Mouse (Mus musculus) midbrain, postnatal 0 days (tissue): ENCODE results near the gene Syt6. TPM values are rescaled to one million over a fixed set of nuclear protein-coding genes. Genes with fewer than 3 reads are reported as not detected.

Source experiments
- ATAC-seq: fragments of 200-750 bp; cut with Nextera tagmentation; 2 replicates; pipeline ENCODE4 v1.8.0; 2017; ENCODE audit warnings: moderate number of reproducible peaks, mild to moderate bottlenecking, moderate TSS enrichment, moderate library complexity; ENCODE audit not compliant: low FRiP score
- DNase-seq: peaks from one replicate; pipeline ENCODE4 v3.0.0-alpha.2; 2015; ENCODE audit warnings: low spot score
- H3K27ac ChIP-seq: fragments of 300-500 bp; sonication (generic); 2 replicates; pipeline ENCODE4 v1.5.1; 2014; ENCODE audit warnings: low read depth, mild to moderate bottlenecking, low read length, mixed read lengths
- H3K27me3 ChIP-seq: fragments of 300-500 bp; sonication (generic); 2 replicates; pipeline ENCODE4 v1.6.1; 2014; ENCODE audit warnings: low read length, control low read depth, mixed read lengths; ENCODE audit not compliant: insufficient read depth
- H3K36me3 ChIP-seq: fragments of 300-500 bp; sonication (generic); 2 replicates; pipeline ENCODE4 v1.6.1; 2014; ENCODE audit warnings: low read length, control low read depth, mixed read lengths; ENCODE audit not compliant: insufficient read depth
- H3K4me1 ChIP-seq: fragments of 300-500 bp; sonication (generic); 2 replicates; pipeline ENCODE4 v1.6.1; 2014; ENCODE audit warnings: mild to moderate bottlenecking, control low read depth, antibody characterized with exemption, low read length, mixed read lengths; ENCODE audit not compliant: insufficient read depth
- H3K4me2 ChIP-seq: fragments of 300-500 bp; sonication (generic); 2 replicates; pipeline ENCODE4 v1.6.1; 2014; ENCODE audit warnings: low read depth, mild to moderate bottlenecking, low read length, mixed read lengths; ENCODE audit not compliant: poor library complexity, severe bottlenecking
- H3K4me3 ChIP-seq: fragments of 300-500 bp; sonication (generic); 2 replicates; pipeline ENCODE4 v1.5.1; 2014; ENCODE audit warnings: low read depth, mild to moderate bottlenecking, low read length, moderate library complexity
- H3K9ac ChIP-seq: fragments of 300-500 bp; sonication (generic); replicated peaks from 2 replicates; pipeline ENCODE4 v1.6.1; 2014; ENCODE audit warnings: mild to moderate bottlenecking, low read length, moderate library complexity, mixed read lengths; ENCODE audit not compliant: poor library complexity, severe bottlenecking
- H3K9me3 ChIP-seq: fragments of 300-500 bp; sonication (generic); 2 replicates; pipeline ENCODE4 v1.6.1; 2016; ENCODE audit warnings: low read length, control low read depth
- CTCF ChIP-seq: IDR thresholded peaks from 2 replicates; pipeline ENCODE4 v1.5.1; 2016; ENCODE audit warnings: antibody characterized with exemption, mild to moderate bottlenecking
- WGBS: fragments of 180-500 bp; shearing (Covaris S2); extraction: QIAGEN DNeasy Blood & Tissue Kit; methylation state at CpG from one replicate; pipeline ENCODE4 v1.1.7; 2014; 5-methylcytosine and 5-hydroxymethylcytosine counted together
- polyA plus RNA-seq: library from polyadenylated mRNA; unstranded; fragments of >200 nt; fragmentation: Nextera tagmentation; extraction: Ambion mirVana; gene quantifications from 2 replicates; pipeline ENCODE4 v1.2.1, GENCODE M21; 2015
- total RNA-seq: library from RNA; depleted of rRNA; stranded (reverse); fragments of >200 nt; gene quantifications from 2 replicates; pipeline ENCODE4 v1.2.3, GENCODE M21; 2014

Syt6 gene
- total and polyA plus RNA-seq, 2 experiments from 2014 or later, result 10.0 to 30.7 TPM

GRCm38 (mm10) chr3:103573791-103574166 lies 1.3 kb upstream of the Syt6 start:
- 3% methylated on average over 14 of the region's 14 CpGs for WGBS
- Histone ChIP-seq H3K36me3 (no peaks in the 10 kb centered on the region), H3K27ac (no peak overlapping the region), H3K27me3 (peaks cover 19% of the 10 kb centered on the region), H3K9me3 (no peaks in the 10 kb centered on the region), H3K4me1 (peaks cover 16% of the 10 kb centered on the region; the same call in 1 of the 2 replicates), H3K4me3 (peak overlapping the region; percentile 18), H3K9ac (0 out of 2 replicates have a peak overlapping the region, but pooled peaks have one; percentile 3), H3K4me2 (peak overlapping the region; percentile 32)
- TF ChIP-seq CTCF, result no peak
- ATAC-seq (peak; percentile 6; the same call in 1 of the 2 replicates), DNase-seq (peak; percentile 67)

- 3% methylated on average over 22 of the region's 22 CpGs for WGBS
- no peaks in the 10 kb centered on the region for H3K36me3 ChIP-seq
- ATAC-seq, result no peak; the same call in 1 of the 2 replicates
- H3K9ac ChIP-seq, result peak overlapping the region; percentile 59; the same call in 1 of the 2 replicates
- H3K4me2 ChIP-seq, result peak overlapping the region; percentile 93
- peaks cover 16% of the 10 kb centered on the region; the same call in 1 of the 2 replicates for H3K4me1 ChIP-seq
- H3K27me3 ChIP-seq, result peaks cover 19% of the 10 kb centered on the region
- TF ChIP-seq CTCF, result no peak
- H3K4me3 ChIP-seq, result peak overlapping the region; percentile 49
- H3K27ac ChIP-seq, result no peak overlapping the region
- H3K9me3 ChIP-seq, result no peaks in the 10 kb centered on the region
- DNase-seq, result peak; percentile 54
Observed at GRCm38 (mm10) chr3:103574566-103575155, 370 bp upstream of the Syt6 start.

GRCm38 (mm10) chr3:103575893-103576641 lies 1.0 kb downstream of the Syt6 start:
- H3K27ac ChIP-seq, result no peak overlapping the region
- peak overlapping the region; percentile 59 for H3K9ac ChIP-seq
- H3K27me3 ChIP-seq, result peaks cover 19% of the 10 kb centered on the region
- peak; percentile 38 for TF ChIP-seq CTCF
- peak; percentile 64 for ATAC-seq
- WGBS, result under 1% methylated on average over 35 of the region's 69 CpGs
- H3K4me2 ChIP-seq, result peak overlapping the region; percentile 93
- no peaks in the 10 kb centered on the region for H3K36me3 ChIP-seq
- no peaks in the 10 kb centered on the region for H3K9me3 ChIP-seq
- H3K4me1 ChIP-seq, result peaks cover 16% of the 10 kb centered on the region; the same call in 1 of the 2 replicates
- peak overlapping the region; percentile 49 for H3K4me3 ChIP-seq
- DNase-seq, result peak; percentile 18

- no peak for ATAC-seq
- Histone ChIP-seq H3K4me2 (no peak overlapping the region), H3K36me3 (no peaks in the 10 kb centered on the region), H3K27ac (no peak overlapping the region), H3K9ac (no peak overlapping the region), H3K27me3 (no peaks in the 10 kb centered on the region), H3K4me1 (no peaks in the 10 kb centered on the region), H3K9me3 (no peaks in the 10 kb centered on the region), H3K4me3 (no peak overlapping the region)
- 96% methylated on average over 17 of the region's 17 CpGs for WGBS
- no peak for TF ChIP-seq CTCF
- no peak for DNase-seq
Observed at GRCm38 (mm10) chr3:103587136-103587535, 12.1 kb downstream of the Syt6 start.

GRCm38 (mm10) chr3:103587672-103588071 lies 12.6 kb downstream of the Syt6 start:
- no peak overlapping the region for H3K4me2 ChIP-seq
- H3K9ac ChIP-seq, result no peak overlapping the region
- H3K27ac ChIP-seq, result no peak overlapping the region
- H3K36me3 ChIP-seq, result no peaks in the 10 kb centered on the region
- H3K4me1 ChIP-seq, result no peaks in the 10 kb centered on the region
- DNase-seq (no peak), ATAC-seq (no peak)
- 90% methylated on average over 5 of the region's 5 CpGs for WGBS
- H3K4me3 ChIP-seq, result no peak overlapping the region
- H3K9me3 ChIP-seq, result no peaks in the 10 kb centered on the region
- no peak for TF ChIP-seq CTCF
- no peaks in the 10 kb centered on the region for H3K27me3 ChIP-seq

GRCm38 (mm10) chr3:103589636-103590035 lies 14.6 kb downstream of the Syt6 start:
- no peak for TF ChIP-seq CTCF
- no peak overlapping the region for H3K9ac ChIP-seq
- DNase-seq, result no peak
- no peak overlapping the region for H3K4me3 ChIP-seq
- no peak overlapping the region for H3K4me2 ChIP-seq
- H3K36me3 ChIP-seq, result no peaks in the 10 kb centered on the region
- no peaks in the 10 kb centered on the region for H3K27me3 ChIP-seq
- no peak overlapping the region for H3K27ac ChIP-seq
- 69% methylated on average over 5 of the region's 5 CpGs for WGBS
- H3K9me3 ChIP-seq, result no peaks in the 10 kb centered on the region
- ATAC-seq, result no peak
- no peaks in the 10 kb centered on the region for H3K4me1 ChIP-seq
